Mouse (Mus musculus) stomach, embryonic 16.5 days (tissue): ENCODE results near the gene Pde4d. TPM values are rescaled to one million over a fixed set of nuclear protein-coding genes. Genes with fewer than 3 reads are reported as not detected.

Experiments
- ATAC-seq: fragments of 200-750 bp; cut with Nextera tagmentation; 2 replicates; pipeline ENCODE4 v1.8.0; 2017; ENCODE audit warnings: moderate number of reproducible peaks, moderate TSS enrichment; ENCODE audit not compliant: insufficient read depth, low FRiP score
- H3K27ac ChIP-seq: fragments of 300-500 bp; sonication (generic); 2 replicates; pipeline ENCODE4 v1.5.1; 2014; ENCODE audit warnings: low read length
- H3K27me3 ChIP-seq: fragments of 300-500 bp; sonication (generic); 2 replicates; pipeline ENCODE4 v1.6.1; 2014; ENCODE audit warnings: low read length, control low read depth, mixed read lengths; ENCODE audit not compliant: control insufficient read depth, insufficient read depth
- H3K36me3 ChIP-seq: fragments of 300-500 bp; sonication (generic); 2 replicates; pipeline ENCODE4 v1.6.1; 2014; ENCODE audit warnings: low read length; ENCODE audit not compliant: control insufficient read depth, insufficient read depth
- H3K4me1 ChIP-seq: fragments of 300-500 bp; sonication (generic); 2 replicates; pipeline ENCODE4 v1.6.1; 2014; ENCODE audit warnings: low read length, control low read depth, mixed read lengths; ENCODE audit not compliant: control insufficient read depth, insufficient read depth
- H3K4me2 ChIP-seq: fragments of 300-500 bp; sonication (generic); 2 replicates; pipeline ENCODE4 v1.6.1; 2014; ENCODE audit warnings: low read depth, low read length, mixed read lengths
- H3K4me3 ChIP-seq: fragments of 300-500 bp; sonication (generic); replicated peaks from 2 replicates; pipeline ENCODE4 v1.5.1; 2014; ENCODE audit warnings: mild to moderate bottlenecking, low read length
- H3K9ac ChIP-seq: fragments of 300-500 bp; sonication (generic); 2 replicates; pipeline ENCODE4 v1.6.1; 2014; ENCODE audit warnings: low read length
- H3K9me3 ChIP-seq: fragments of 300-500 bp; sonication (generic); replicated peaks from 2 replicates; pipeline ENCODE4 v1.6.1; 2016; ENCODE audit warnings: low read length, control low read depth; ENCODE audit not compliant: control insufficient read depth
- WGBS: fragments of 180-500 bp; shearing (Covaris S2); extraction: QIAGEN DNeasy Blood & Tissue Kit; methylation state at CpG from one replicate; pipeline ENCODE4 v1.1.7; 2014; 5-methylcytosine and 5-hydroxymethylcytosine counted together
- polyA plus RNA-seq: library from polyadenylated mRNA; unstranded; fragments of >200 nt; fragmentation: Nextera tagmentation; extraction: Ambion mirVana; gene quantifications from 2 replicates; pipeline ENCODE4 v1.2.1, GENCODE M21; 2015

The Pde4d gene
- polyA plus RNA-seq, 1 experiment from 2014 or later = 22.1 TPM

GRCm38 (mm10) chr13:109688195-109688594 lies 1238.4 kb downstream of the Pde4d start:
- no peak overlapping the region for H3K9ac ChIP-seq
- no peaks in the 10 kb centered on the region for H3K9me3 ChIP-seq
- H3K36me3 ChIP-seq = no peaks in the 10 kb centered on the region
- ATAC-seq = no peak
- 76% methylated on average over 2 of the region's 2 CpGs for WGBS
- H3K4me2 ChIP-seq = 0 out of 2 replicates have a peak overlapping the region, but pooled peaks have one; percentile 31
- no peak overlapping the region for H3K4me3 ChIP-seq
- H3K4me1 ChIP-seq = peaks cover 12% of the 10 kb centered on the region; the same call in 1 of the 2 replicates
- no peaks in the 10 kb centered on the region for H3K27me3 ChIP-seq
- H3K27ac ChIP-seq = no peak overlapping the region

- Histone ChIP-seq H3K4me1 (peaks cover 18% of the 10 kb centered on the region; the same call in 1 of the 2 replicates), H3K4me3 (no peak overlapping the region), H3K4me2 (no peak overlapping the region), H3K27me3 (no peaks in the 10 kb centered on the region), H3K27ac (no peak overlapping the region), H3K36me3 (no peaks in the 10 kb centered on the region), H3K9me3 (no peaks in the 10 kb centered on the region), H3K9ac (no peak overlapping the region)
- no peak for ATAC-seq
- WGBS = 69% methylated on average over 3 of the region's 3 CpGs
These were observed 1239.4 kb downstream of the Pde4d start for GRCm38 (mm10) chr13:109689176-109689575.

- no peaks in the 10 kb centered on the region for H3K9me3 ChIP-seq
- 79% methylated on average over 5 of the region's 5 CpGs for WGBS
- no peak for ATAC-seq
These were observed 1240.8 kb downstream of the Pde4d start for GRCm38 (mm10) chr13:109690558-109690957.

GRCm38 (mm10) chr13:109692851-109693250 lies 1243.1 kb downstream of the Pde4d start:
- Histone ChIP-seq H3K27me3 (no peaks in the 10 kb centered on the region), H3K9me3 (no peaks in the 10 kb centered on the region), H3K4me3 (no peak overlapping the region), H3K4me2 (no peak overlapping the region), H3K27ac (peak overlapping the region; percentile 28), H3K4me1 (peaks cover 9% of the 10 kb centered on the region; the same call in 1 of the 2 replicates), H3K36me3 (no peaks in the 10 kb centered on the region), H3K9ac (no peak overlapping the region)
- WGBS = 35% methylated on average over 3 of the region's 3 CpGs
- no peak for ATAC-seq

More at GRCm38 (mm10) chr13:109690558-109690957, 1240.8 kb downstream of the Pde4d start:
- H3K27me3 ChIP-seq = no peaks in the 10 kb centered on the region
- H3K4me1 ChIP-seq = peaks cover 11% of the 10 kb centered on the region; the same call in 1 of the 2 replicates
- no peak overlapping the region for H3K4me3 ChIP-seq
- no peaks in the 10 kb centered on the region for H3K36me3 ChIP-seq
- H3K27ac ChIP-seq = no peak overlapping the region
- H3K4me2 ChIP-seq = no peak overlapping the region
- H3K9ac ChIP-seq = no peak overlapping the region

GRCm38 (mm10) chr13:109693769-109694168 lies 1244.0 kb downstream of the Pde4d start:
- no peak overlapping the region for H3K9ac ChIP-seq
- H3K4me1 ChIP-seq = peaks cover 9% of the 10 kb centered on the region; the same call in 1 of the 2 replicates
- no peaks in the 10 kb centered on the region for H3K9me3 ChIP-seq
- H3K4me2 ChIP-seq = no peak overlapping the region
- H3K27ac ChIP-seq = no peak overlapping the region; the same call in 1 of the 2 replicates
- ATAC-seq = peak; percentile 72
- H3K36me3 ChIP-seq = no peaks in the 10 kb centered on the region
- H3K27me3 ChIP-seq = no peaks in the 10 kb centered on the region
- 35% methylated on average over 2 of the region's 2 CpGs for WGBS
- no peak overlapping the region for H3K4me3 ChIP-seq

- Histone ChIP-seq H3K4me2 (no peak overlapping the region), H3K36me3 (no peaks in the 10 kb centered on the region), H3K9me3 (no peaks in the 10 kb centered on the region), H3K27ac (no peak overlapping the region), H3K4me3 (no peak overlapping the region), H3K4me1 (peaks cover 9% of the 10 kb centered on the region; the same call in 1 of the 2 replicates), H3K9ac (no peak overlapping the region), H3K27me3 (no peaks in the 10 kb centered on the region)
- 73% methylated on average over 2 of the region's 2 CpGs for WGBS
- ATAC-seq = no peak
These were observed 1244.5 kb downstream of the Pde4d start for GRCm38 (mm10) chr13:109694293-109694692.

GRCm38 (mm10) chr13:109695098-109695497 lies 1245.3 kb downstream of the Pde4d start:
- WGBS = 45% methylated on average over 6 of the region's 6 CpGs
- no peak for ATAC-seq
- Histone ChIP-seq H3K27ac (0 out of 2 replicates have a peak overlapping the region, but pooled peaks have one; percentile 7), H3K9me3 (no peaks in the 10 kb centered on the region), H3K4me3 (no peak overlapping the region), H3K4me1 (peaks cover 9% of the 10 kb centered on the region; the same call in 1 of the 2 replicates), H3K9ac (no peak overlapping the region), H3K27me3 (no peaks in the 10 kb centered on the region), H3K36me3 (no peaks in the 10 kb centered on the region), H3K4me2 (no peak overlapping the region)

GRCm38 (mm10) chr13:109706141-109706540 lies 1256.4 kb downstream of the Pde4d start:
- Histone ChIP-seq H3K9me3 (no peaks in the 10 kb centered on the region), H3K27me3 (no peaks in the 10 kb centered on the region), H3K27ac (no peak overlapping the region), H3K4me3 (no peak overlapping the region), H3K9ac (no peak overlapping the region), H3K4me2 (no peak overlapping the region), H3K4me1 (no peaks in the 10 kb centered on the region), H3K36me3 (no peaks in the 10 kb centered on the region)
- 66% methylated on average over 2 of the region's 2 CpGs for WGBS
- no peak for ATAC-seq

- Histone ChIP-seq H3K9ac (no peak overlapping the region), H3K36me3 (no peaks in the 10 kb centered on the region), H3K9me3 (no peaks in the 10 kb centered on the region), H3K27ac (no peak overlapping the region), H3K4me2 (no peak overlapping the region), H3K4me3 (no peak overlapping the region), H3K4me1 (no peaks in the 10 kb centered on the region), H3K27me3 (no peaks in the 10 kb centered on the region)
- 87% methylated on average over 5 of the region's 5 CpGs for WGBS
- ATAC-seq = no peak
These were observed 1256.8 kb downstream of the Pde4d start for GRCm38 (mm10) chr13:109706579-109706978.
